Mouse (Mus musculus) G1E (cell line): ENCODE data around the gene Xylt1. TPM values are rescaled to one million over a fixed set of nuclear protein-coding genes. Genes with fewer than 3 reads are reported as not detected.

Experiments
- ATAC-seq: 2 replicates; pipeline ENCODE4 v1.8.0; 2016; ENCODE audit warnings: mild to moderate bottlenecking; ENCODE audit not compliant: insufficient number of reproducible peaks, poor library complexity, low FRiP score, severe bottlenecking; ENCODE audit errors: extremely low read depth
- DNase-seq: peaks from one replicate; pipeline ENCODE4 v3.0.0; 2012; ENCODE audit warnings: low spot score
- H3K27me3 ChIP-seq: 2 replicates; pipeline ENCODE4 v1.6.1; 2012; ENCODE audit warnings: mild to moderate bottlenecking, low read length, inconsistent platforms; ENCODE audit not compliant: insufficient read depth
- H3K36me3 ChIP-seq: replicated peaks from 2 replicates; pipeline ENCODE3; 2012; ENCODE audit warnings: mild to moderate bottlenecking, inconsistent platforms
- H3K4me1 ChIP-seq: 2 replicates; pipeline ENCODE4 v1.6.1; 2012; ENCODE audit warnings: low read depth, low read length, inconsistent platforms, mixed read lengths; ENCODE audit not compliant: insufficient read depth
- H3K4me3 ChIP-seq: 2 replicates; pipeline ENCODE4 v1.5.1; 2012; ENCODE audit warnings: low read depth, mild to moderate bottlenecking, inconsistent platforms, low read length, moderate library complexity, mixed read lengths
- H3K9me3 ChIP-seq: replicated peaks from 2 replicates; pipeline ENCODE4 v1.6.1; 2012; ENCODE audit warnings: inconsistent platforms
- CTCF ChIP-seq: IDR thresholded peaks from 2 replicates; pipeline ENCODE4 v1.5.1; 2012; ENCODE audit warnings: low read depth, low read length, inconsistent platforms, mixed read lengths
- GATA1 ChIP-seq: IDR thresholded peaks from 2 replicates; pipeline ENCODE4 v1.6.1; 2012; ENCODE audit warnings: borderline replicate concordance, low read length, inconsistent platforms, mixed read lengths
- GATA2 ChIP-seq: IDR thresholded peaks from 2 replicates; pipeline ENCODE4 v1.6.1; 2012; ENCODE audit warnings: low read depth, low read length, inconsistent platforms, borderline replicate concordance
- POLR2AphosphoS5 ChIP-seq: IDR thresholded peaks from 2 replicates; pipeline ENCODE4 v1.6.1; 2012; ENCODE audit warnings: low read depth, low read length, inconsistent platforms; ENCODE audit not compliant: insufficient replicate concordance
- TAL1 ChIP-seq: conservative IDR thresholded peaks from 2 replicates; pipeline ENCODE4 v1.6.1; 2012; ENCODE audit warnings: low read depth, low read length, inconsistent platforms, mixed read lengths
- polyA plus RNA-seq: library from polyadenylated mRNA; stranded (reverse); fragments of >175 nt; gene quantifications from 2 replicates; pipeline ENCODE4 v1.2.3, GENCODE M21; 2012
- total RNA-seq, 2 experiments: library from RNA; stranded (forward) in 1 of 2; stranded (reverse) in 1 of 2; fragments of 200-1000 nt in 1 of 2; fragments of >200 nt in 1 of 2; fragmentation: Nextera tagmentation in 1 of 2; gene quantifications; 2 replicates each; pipeline ENCODE4 v1.2.3; 2014 to 2017

Xylt1 gene
- total and polyA plus RNA-seq, 3 experiments: 0.11 TPM; not detected in 2

- Histone ChIP-seq H3K9me3 (peaks cover 76% of the 10 kb centered on the region), H3K4me1 (no peaks in the 10 kb centered on the region), H3K27me3 (no peaks in the 10 kb centered on the region), H3K4me3 (no peak overlapping the region), H3K36me3 (no peaks in the 10 kb centered on the region)
- DNase-seq (no peak), ATAC-seq (no peak)
- TF ChIP-seq TAL1: no peak
- no peak for TF ChIP-seq GATA1
- no peak for TF ChIP-seq POLR2AphosphoS5
- TF ChIP-seq CTCF: no peak
- TF ChIP-seq GATA2: no peak
Measured at GRCm38 (mm10) chr7:117466006-117466780, 85.4 kb downstream of the Xylt1 start.

- ATAC-seq (no peak), DNase-seq (no peak)
- peaks cover 70% of the 10 kb centered on the region for H3K9me3 ChIP-seq
- H3K4me1 ChIP-seq: no peaks in the 10 kb centered on the region
- no peak overlapping the region for H3K4me3 ChIP-seq
- H3K36me3 ChIP-seq: no peaks in the 10 kb centered on the region
- no peaks in the 10 kb centered on the region for H3K27me3 ChIP-seq
- TF ChIP-seq CTCF (no peak), GATA1 (no peak), POLR2AphosphoS5 (no peak), TAL1 (no peak), GATA2 (no peak)
Measured at GRCm38 (mm10) chr7:117470243-117470802, 89.5 kb downstream of the Xylt1 start.

DNA sequence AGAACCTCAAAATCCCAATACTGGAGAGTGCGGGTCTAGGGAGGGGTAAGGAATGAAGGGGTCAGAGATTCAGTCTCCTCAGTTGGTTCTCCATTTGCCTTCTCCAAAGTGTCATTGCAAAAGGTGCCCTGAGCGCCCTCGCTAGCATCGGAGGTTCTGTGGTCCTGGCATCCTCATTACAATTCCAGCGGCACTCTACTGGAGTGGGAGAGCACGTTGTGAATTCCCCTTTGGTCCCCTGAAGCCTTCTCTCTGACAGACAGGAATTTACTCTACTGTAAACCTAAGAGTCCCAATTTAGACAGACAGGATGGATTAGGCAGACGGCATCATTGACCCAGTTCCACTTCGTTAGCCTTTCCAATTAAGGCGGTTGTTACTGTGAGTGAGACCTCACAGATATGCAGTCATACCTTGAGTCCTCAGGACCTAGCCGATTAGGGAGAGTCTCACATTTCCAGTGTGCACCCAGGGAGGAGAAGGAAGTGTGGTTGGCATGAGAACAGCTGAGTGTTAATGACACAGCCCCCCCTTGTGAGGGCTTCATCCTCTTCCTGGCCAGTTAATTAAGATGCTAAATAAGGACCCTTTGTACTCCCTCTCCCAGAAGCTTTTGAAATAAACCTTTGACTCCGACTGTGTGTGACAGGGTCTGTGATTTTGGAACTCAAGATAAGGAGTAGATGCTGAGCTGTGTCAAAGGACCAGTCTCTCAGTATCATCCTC, 91.4 kb downstream of the Xylt1 start:
- no peak for TF ChIP-seq GATA2
- TF ChIP-seq GATA1: no peak
- TF ChIP-seq CTCF: no peak
- no peak for TF ChIP-seq TAL1
- no peak for TF ChIP-seq POLR2AphosphoS5
- Histone ChIP-seq H3K36me3 (no peaks in the 10 kb centered on the region), H3K4me3 (no peak overlapping the region), H3K9me3 (peaks cover 73% of the 10 kb centered on the region), H3K4me1 (no peaks in the 10 kb centered on the region), H3K27me3 (no peaks in the 10 kb centered on the region)
- DNase-seq (no peak), ATAC-seq (no peak)

DNA sequence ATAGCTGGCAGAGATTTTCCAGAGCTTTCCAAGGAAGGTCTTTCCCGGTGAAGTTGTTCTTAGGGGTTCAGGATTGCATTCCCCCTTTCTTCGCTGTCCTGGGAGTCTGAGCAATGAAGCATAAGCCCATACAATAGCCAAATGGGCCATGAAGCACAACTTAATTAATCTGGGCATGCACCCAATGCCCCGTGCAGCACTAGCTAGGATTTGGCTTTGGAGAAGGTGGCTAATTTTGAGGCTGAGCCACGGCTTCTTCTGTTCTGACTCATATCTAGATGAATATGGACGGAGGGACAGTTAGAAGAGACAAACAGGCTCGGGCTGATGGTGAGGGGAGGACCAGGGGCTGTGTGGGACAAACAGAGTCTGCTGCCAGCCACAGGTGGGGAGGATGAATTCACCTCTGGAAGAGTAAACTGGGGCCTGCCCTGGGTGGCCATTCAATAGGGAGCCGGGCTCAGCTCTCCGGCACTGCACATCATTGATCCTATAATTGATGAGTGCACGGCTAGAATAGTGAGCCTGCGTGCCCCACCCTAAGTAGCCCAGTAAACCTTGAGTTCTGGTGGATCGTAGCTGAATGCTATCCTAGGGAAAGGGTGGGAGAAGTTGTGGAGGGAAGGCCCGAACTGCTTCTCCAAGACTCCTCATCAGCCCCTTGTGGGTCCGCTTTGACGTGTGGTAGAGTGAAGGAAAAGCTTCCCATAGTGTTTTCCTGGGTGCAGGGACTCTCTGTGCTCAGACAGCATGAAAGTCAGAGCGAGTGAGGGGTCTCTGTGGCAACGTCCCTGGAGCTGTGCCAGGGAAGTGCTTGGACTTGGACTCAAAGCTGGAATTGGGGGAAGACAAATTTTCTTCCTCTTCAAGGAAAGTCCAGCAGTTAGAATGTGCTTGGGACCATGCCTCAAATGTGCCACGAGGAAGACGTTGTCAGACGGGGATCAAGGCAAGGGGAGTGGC, 92.3 kb downstream of the Xylt1 start:
- H3K36me3 ChIP-seq: no peaks in the 10 kb centered on the region
- DNase-seq (no peak), ATAC-seq (no peak)
- H3K4me1 ChIP-seq: no peaks in the 10 kb centered on the region
- H3K27me3 ChIP-seq: no peaks in the 10 kb centered on the region
- no peak overlapping the region for H3K4me3 ChIP-seq
- no peak for TF ChIP-seq TAL1
- TF ChIP-seq GATA2: no peak
- no peak for TF ChIP-seq POLR2AphosphoS5
- TF ChIP-seq GATA1: no peak
- peaks cover 66% of the 10 kb centered on the region for H3K9me3 ChIP-seq

GRCm38 (mm10) chr7:117474302-117474701, 93.5 kb downstream of the Xylt1 start:
- Histone ChIP-seq H3K4me3 (no peak overlapping the region), H3K27me3 (no peaks in the 10 kb centered on the region), H3K36me3 (no peaks in the 10 kb centered on the region), H3K4me1 (no peaks in the 10 kb centered on the region), H3K9me3 (peaks cover 61% of the 10 kb centered on the region)
- no peak for DNase-seq
- TF ChIP-seq GATA1 (no peak), TAL1 (no peak), POLR2AphosphoS5 (no peak), GATA2 (no peak), CTCF (no peak)
- no peak for ATAC-seq
